Mouse (Mus musculus): ENCODE measurements around the gene Alg11. TPM values are rescaled to one million over a fixed set of nuclear protein-coding genes. Genes with fewer than 3 reads are reported as not detected.

The Alg11 gene
- total RNA-seq, 4 experiments from 2014 or later, result 6.9 to 9.2 (median 7.9) TPM

- DNase-seq (ENCODE audit: low spot score in 2 of 2), result no peak
Measured at GRCm38 (mm10) chr8:22061126-22061525, 605 bp downstream of the Alg11 start.

GRCm38 (mm10) chr8:22079313-22080007 lies 18.9 kb downstream of the Alg11 start:
- DNase-seq (ENCODE audit: low spot score in 2 of 2), result no peak

GRCm38 (mm10) chr8:22089226-22089625 lies 28.7 kb downstream of the Alg11 start:
- no peak for DNase-seq (ENCODE audit: low spot score in 2 of 2)

- DNase-seq (ENCODE audit: low spot score in 2 of 2), result no peak
Measured at GRCm38 (mm10) chr8:22091568-22091967, 31.0 kb downstream of the Alg11 start.

GRCm38 (mm10) chr8:22107020-22107419 lies 46.5 kb downstream of the Alg11 start:
- DNase-seq (ENCODE audit: low spot score in 2 of 2), result no peak

Other genes starting within 250 kb of the Alg11 start
- gene Defb50, start 237.2 kb upstream of the Alg11 start, total RNA-seq (2022), result not detected
- not detected for gene Defb2, start 220.8 kb upstream of the Alg11 start, total RNA-seq (2022)
- gene Defb10, start 201.8 kb upstream of the Alg11 start, total RNA-seq (2022), result not detected
- not detected for gene Defb9, start 175.3 kb upstream of the Alg11 start, total RNA-seq (2022)
- gene Defb11, start 154.3 kb upstream of the Alg11 start, total RNA-seq (2022), result not detected
- not detected for gene Defb15, start 128.0 kb upstream of the Alg11 start, total RNA-seq (2022)
- gene Defb35, start 122.4 kb upstream of the Alg11 start, total RNA-seq (2022), result not detected
- gene Defb13, start 114.0 kb upstream of the Alg11 start, total RNA-seq (2022), result not detected
- gene Fam90a1a, start 102.0 kb upstream of the Alg11 start, total RNA-seq (2022), result not detected
- not detected for gene Ccdc70, start 90.9 kb upstream of the Alg11 start, total RNA-seq (2022)
- gene Atp7b, start 416 bp upstream of the Alg11 start, total RNA-seq (2022), result under 1 TPM in 1 of 4 experiments, not detected in 3; 0.05 TPM
- under 1 TPM; 0.65 to 0.86 (median 0.70) TPM for gene Nek5, start 64.3 kb downstream of the Alg11 start, total RNA-seq (2022)
- 1 to 10 TPM; 2.1 to 3.1 (median 2.6) TPM for gene Nek3, start 105.7 kb downstream of the Alg11 start, total RNA-seq (2022)
- gene Ckap2, start 125.1 kb downstream of the Alg11 start, total RNA-seq (2022), result under 1 TPM in 1 of 4 experiments, not detected in 3; 0.29 TPM
- 10 to 100 TPM; 28.2 to 32.1 (median 29.8) TPM for gene Vps36, start 132.1 kb downstream of the Alg11 start, total RNA-seq (2022)
- 1 to 10 TPM in 3 of 4 experiments, under 1 TPM in 1; 0.70 to 1.4 (median 1.2) TPM for gene Thsd1, start 166.6 kb downstream of the Alg11 start, total RNA-seq (2022)
- gene Tpte, start 222.7 kb downstream of the Alg11 start, total RNA-seq (2022), result not detected